ENCODE assay signal across 14 mouse cellular contexts in genomic region chr4:155064474-155064873, GRCm38 (mm10). TPM values are rescaled to one million over a fixed set of nuclear protein-coding genes. Genes with fewer than 3 reads are reported as not detected.
DNase-seq lines count a peak whose midpoint lies in the region; ATAC-seq and TF ChIP-seq lines count a peak whose summit lies in the region.
"Had no signal": no experiment of that assay in that cellular context is flagged by ENCODE, and none has a peak within 500 bp of the region (broad histone marks: within the 10 kb centered on the region; RNA-seq: fewer than 3 reads in every experiment).

No protein-coding gene starts in this region.

- no peak overlapping the region for H3K4me3 ChIP-seq in kidney, embryonic 15.5 days (replicated peaks)
- no peak overlapping the region for H3K4me3 ChIP-seq in thymus, adult 2 months (ENCODE audit: control insufficient read depth, insufficient read depth, low read length)
- no peak overlapping the region for H3K4me3 ChIP-seq in intestine, embryonic 15.5 days (replicated peaks)
- H3K4me3 ChIP-seq: heart, embryonic 15.5 days; left cerebral cortex, adult 2 months had no signal

- H3K4me1 ChIP-seq in kidney, embryonic 15.5 days, result peaks cover 44% of the 10 kb centered on the region
- H3K4me1 ChIP-seq in thymus, adult 2 months (replicated peaks; ENCODE audit: control insufficient read depth, insufficient read depth, low read length), result peaks cover 14% of the 10 kb centered on the region
- peaks cover 14% of the 10 kb centered on the region; the same call in 1 of the 2 replicates for H3K4me1 ChIP-seq in intestine, embryonic 15.5 days (replicated peaks)

- 58% methylated on average over 2 of the region's 2 CpGs for WGBS in kidney, embryonic 15.5 days
- WGBS in thymus, adult 2 months, result 100% methylated on average over 2 of the region's 2 CpGs
- WGBS in intestine, embryonic 15.5 days, result 51% methylated on average over 2 of the region's 2 CpGs

- no peak for ATAC-seq in kidney, embryonic 15.5 days (replicated peaks; ENCODE audit: low FRiP score)
- peak; percentile 11; the same call in 1 of the 2 replicates for ATAC-seq in intestine, embryonic 15.5 days
- ATAC-seq: inflammation-experienced regulatory T-cells, adult 6 months; liver, postnatal 0 days; midbrain, embryonic 16.5 days had no signal

- H3K9me3 ChIP-seq in kidney, embryonic 15.5 days (replicated peaks), result no peaks in the 10 kb centered on the region
- H3K9me3 ChIP-seq in intestine, embryonic 15.5 days, result no peaks in the 10 kb centered on the region
- H3K9me3 ChIP-seq: G1E; heart, embryonic 15.5 days had no signal

- H3K36me3 ChIP-seq in kidney, embryonic 15.5 days, result peaks cover 13% of the 10 kb centered on the region
- H3K36me3 ChIP-seq in thymus, adult 2 months (ENCODE audit: control insufficient read depth, insufficient read depth, low read length), result no peaks in the 10 kb centered on the region
- H3K36me3 ChIP-seq in intestine, embryonic 15.5 days, result no peaks in the 10 kb centered on the region

- TF ChIP-seq CTCF in thymus, adult 2 months (IDR thresholded peaks at IDR 0.05; ENCODE audit: borderline replicate concordance, control insufficient read depth, extremely low read depth, insufficient read depth, low read length, poor library complexity), result no peak

- H3K27me3 ChIP-seq in kidney, embryonic 15.5 days, result no peaks in the 10 kb centered on the region
- no peaks in the 10 kb centered on the region for H3K27me3 ChIP-seq in thymus, adult 2 months (ENCODE audit: control insufficient read depth, insufficient read depth, low read length)
- H3K27me3 ChIP-seq in intestine, embryonic 15.5 days (replicated peaks), result no peaks in the 10 kb centered on the region

- H3K27ac ChIP-seq in kidney, embryonic 15.5 days, result peak overlapping the region; percentile 88
- H3K27ac ChIP-seq in thymus, adult 2 months (ENCODE audit: control insufficient read depth, insufficient read depth, low read length), result no peak overlapping the region
- H3K27ac ChIP-seq in intestine, embryonic 15.5 days, result peak overlapping the region; percentile 91
- H3K27ac ChIP-seq: left cerebral cortex, adult 2 months had no signal

- DNase-seq in kidney, adult 11 months, result no peak
- peak; percentile 26 for DNase-seq in thymus, postnatal 14 days
- DNase-seq in thymus, adult 2 months, result no peak
- no peak for DNase-seq in testis, postnatal 10 days (ENCODE audit: low spot score)
- DNase-seq in adrenal gland, adult 18-20 months (ENCODE audit: low spot score in 2 of 2), result no peak
- DNase-seq: cerebellum, postnatal 36 days; liver, postnatal 0 days had no signal

- no peak for TF ChIP-seq POLR2A in thymus, adult 2 months (IDR thresholded peaks at IDR 0.05; ENCODE audit: control insufficient read depth, extremely low read depth, insufficient read depth, low read length, poor library complexity)

- no peak overlapping the region for H3K9ac ChIP-seq in kidney, embryonic 15.5 days
- H3K9ac ChIP-seq in intestine, embryonic 15.5 days, result no peak overlapping the region
- H3K9ac ChIP-seq: heart, embryonic 15.5 days; liver, postnatal 0 days had no signal

- H3K4me2 ChIP-seq in kidney, embryonic 15.5 days, result no peak overlapping the region
- peak overlapping the region; percentile 55 for H3K4me2 ChIP-seq in intestine, embryonic 15.5 days (replicated peaks)
- H3K4me2 ChIP-seq: heart, embryonic 15.5 days had no signal

RNA-seq across cellular contexts. Expression of gene Pex10, which starts 2.3 kb away (rescaled TPM):
- 23.2 and 24.0 TPM in 2 replicates for polyA plus RNA-seq in kidney, embryonic 15.5 days (2015; fragmentation: Nextera tagmentation; extraction: Ambion mirVana)
- polyA plus RNA-seq in thymus, adult 2 months (2012; rRNA removed), result 32.8 and 38.0 TPM in 2 replicates
- polyA plus RNA-seq in intestine, embryonic 15.5 days (2015; fragmentation: Nextera tagmentation; extraction: Ambion mirVana), result 23.3 and 26.0 TPM in 2 replicates
- total RNA-seq in adrenal gland, adult 18-20 months (2021), result 10 to 100 TPM; 18.2 to 20.3 TPM

RNA-seq across cellular contexts. Expression of gene Plch2, which starts 7.9 kb away (rescaled TPM):
- polyA plus RNA-seq in kidney, embryonic 15.5 days (2015; fragmentation: Nextera tagmentation; extraction: Ambion mirVana), result 2.6 TPM in 2 replicates
- polyA plus RNA-seq in thymus, adult 2 months (2012; rRNA removed), result 7.6 and 10.0 TPM in 2 replicates
- polyA plus RNA-seq in intestine, embryonic 15.5 days (2015; fragmentation: Nextera tagmentation; extraction: Ambion mirVana), result 19.9 and 21.2 TPM in 2 replicates
- under 1 TPM; 0.33 to 0.35 TPM for total RNA-seq in adrenal gland, adult 18-20 months (2021)
- polyA plus RNA-seq: inflammation-experienced regulatory T-cells, adult 6 months; liver, postnatal 0 days had no signal

RNA-seq across cellular contexts. Expression of gene Rer1, which starts 21.7 kb away (rescaled TPM):
- 152 and 165 TPM in 2 replicates for polyA plus RNA-seq in kidney, embryonic 15.5 days (2015; fragmentation: Nextera tagmentation; extraction: Ambion mirVana)
- 107 and 111 TPM in 2 replicates for polyA plus RNA-seq in thymus, adult 2 months (2012; rRNA removed)
- polyA plus RNA-seq in intestine, embryonic 15.5 days (2015; fragmentation: Nextera tagmentation; extraction: Ambion mirVana), result 194 and 205 TPM in 2 replicates
- 100 to 1,000 TPM in 1 of 2 experiments, 10 to 100 TPM in 1; 95.4 to 109 TPM for total RNA-seq in adrenal gland, adult 18-20 months (2021)

RNA-seq across cellular contexts. Expression of gene Morn1, which starts 21.9 kb away (rescaled TPM):
- 5.1 and 5.3 TPM in 2 replicates for polyA plus RNA-seq in kidney, embryonic 15.5 days (2015; fragmentation: Nextera tagmentation; extraction: Ambion mirVana)
- 3.8 and 5.0 TPM in 2 replicates for polyA plus RNA-seq in thymus, adult 2 months (2012; rRNA removed)
- polyA plus RNA-seq in intestine, embryonic 15.5 days (2015; fragmentation: Nextera tagmentation; extraction: Ambion mirVana), result 3.0 and 3.9 TPM in 2 replicates
- 1 to 10 TPM; 6.6 to 9.8 TPM for total RNA-seq in adrenal gland, adult 18-20 months (2021)
